Mouse (Mus musculus) c-Kit-negative CD71-positive TER-119-positive erythroid progenitor cells, embryonic 14.5 days (primary cell): Measurements from ENCODE around the gene Alkbh2.
A peak's percentile ranks its signal among the peaks of the same experiment; 100 is the strongest.

ENCODE experiments used
- DNase-seq: peaks from one replicate; pipeline ENCODE4 v3.0.0-alpha.2; 2013; ENCODE audit warnings: low read depth, low spot score

The Alkbh2 gene

DNA sequence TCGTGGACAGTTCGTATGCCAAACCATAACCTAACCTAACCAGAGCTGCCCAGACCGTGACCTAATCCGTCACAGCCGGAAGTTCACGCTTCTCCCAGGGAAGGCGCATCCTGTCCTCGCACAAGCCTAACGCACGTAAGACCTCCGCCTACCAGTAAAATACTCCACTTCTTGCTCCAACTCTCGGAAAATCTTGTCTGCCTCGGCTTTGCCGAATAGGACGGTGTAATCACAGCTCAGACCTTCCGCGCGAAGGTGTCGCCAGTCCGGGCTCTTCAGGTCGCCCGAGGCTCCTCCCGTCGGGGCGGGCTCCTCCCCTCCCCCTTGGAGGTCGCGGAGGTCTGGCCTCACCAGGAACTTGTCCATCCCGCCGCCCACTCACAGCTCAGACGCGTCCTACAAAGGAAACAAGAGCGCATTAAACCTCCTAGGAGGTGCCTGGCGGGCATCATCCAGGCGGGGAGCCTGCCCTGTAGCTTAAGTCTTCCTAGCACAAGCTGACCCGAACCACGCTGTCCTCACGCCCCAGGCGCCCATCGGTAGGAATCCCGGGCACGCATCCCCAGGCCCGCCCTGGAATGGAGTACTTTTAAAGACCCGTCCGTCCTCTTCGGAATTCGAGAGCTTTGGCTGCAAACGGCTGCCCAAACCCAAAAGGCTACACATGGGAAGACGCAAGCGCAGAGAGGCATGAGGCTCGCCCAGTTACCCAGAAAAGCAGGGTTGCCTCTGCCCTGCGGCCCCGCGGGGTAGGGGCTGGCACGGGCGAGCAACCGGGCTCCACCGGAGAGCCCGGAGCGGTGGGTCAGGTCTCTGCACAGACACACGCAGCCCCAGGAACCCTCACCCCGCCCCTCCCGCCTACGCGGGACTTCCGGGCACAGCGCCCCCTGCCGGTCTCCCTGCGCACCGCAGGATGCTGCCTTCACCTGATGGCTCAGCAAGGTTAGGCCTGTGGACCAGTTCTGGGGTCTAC, at the start of gene Alkbh2:
Gene Alkbh2, minus strand, starts transcription at position 845 of the 976 bp plus-strand sequence.
- peak; percentile 65 for DNase-seq

DNA sequence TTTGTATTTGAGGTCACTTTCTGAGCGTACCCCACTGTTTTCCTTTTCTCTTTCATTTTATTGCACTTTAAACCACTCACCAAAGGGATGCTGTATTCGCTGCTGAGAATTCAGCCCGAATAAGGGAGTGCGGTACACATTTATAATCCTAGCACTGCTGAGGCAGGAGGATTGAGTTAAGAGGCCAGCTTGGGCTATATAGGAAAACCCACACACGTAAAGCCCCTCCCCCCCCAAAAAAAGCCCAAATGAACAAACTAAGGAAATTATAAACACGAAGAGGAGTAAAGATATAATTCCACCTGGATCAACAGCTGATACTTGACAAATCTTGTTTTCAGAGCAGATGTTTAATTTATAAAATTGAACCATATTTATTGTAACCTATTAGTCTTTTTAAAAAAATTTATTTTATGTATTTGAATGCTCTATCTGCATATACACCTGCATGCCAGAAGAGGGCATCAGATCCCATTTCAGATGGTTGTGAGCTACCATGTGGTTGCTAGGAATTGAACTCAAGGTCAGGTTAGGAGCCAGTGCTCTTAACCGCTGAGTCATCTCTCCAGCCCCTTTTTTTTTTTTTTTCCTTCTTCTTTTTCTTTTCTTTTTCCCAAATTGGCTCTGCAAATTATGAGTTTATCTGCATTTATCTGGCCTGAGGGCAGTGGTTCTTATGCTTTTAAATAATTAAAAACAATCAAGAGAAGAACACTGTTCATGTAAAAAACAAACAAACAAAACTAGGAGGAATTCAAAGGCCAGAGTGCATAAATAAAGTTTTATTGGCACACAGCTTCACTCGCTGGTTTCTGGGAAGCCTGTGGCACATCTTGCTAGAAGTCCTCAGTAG, 48.8 kb upstream of the Alkbh2 start:
- DNase-seq = no peak

DNA sequence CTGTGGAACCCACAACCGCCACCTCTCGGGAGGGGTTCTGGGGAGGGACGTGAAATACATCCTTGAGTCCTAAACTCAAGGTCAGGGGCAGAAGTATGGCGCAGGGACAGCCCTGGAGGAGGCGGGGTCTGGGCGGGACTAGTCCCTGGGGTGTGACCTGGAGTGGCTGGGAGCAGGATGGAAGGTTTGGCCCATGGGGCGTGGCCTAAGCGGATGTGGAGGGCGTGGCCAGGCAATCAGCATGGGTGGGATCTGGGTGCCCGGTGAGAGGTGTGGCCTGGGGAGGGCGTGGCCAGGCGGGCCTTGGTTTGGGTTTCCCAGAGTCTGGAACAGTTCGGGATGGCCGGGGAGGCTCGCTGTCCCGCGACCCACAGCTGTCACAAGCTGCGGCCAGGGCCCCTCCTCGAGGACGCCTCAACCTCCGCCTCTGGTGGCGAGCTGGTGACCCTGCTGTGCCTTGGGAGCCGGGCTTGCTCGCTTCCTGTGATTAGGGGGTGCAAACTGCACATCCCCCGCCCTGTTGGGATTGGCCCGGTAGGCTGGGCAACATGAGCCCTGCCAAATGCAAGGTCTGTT, 47.7 kb upstream of the Alkbh2 start:
- DNase-seq = peak; percentile 70

DNA sequence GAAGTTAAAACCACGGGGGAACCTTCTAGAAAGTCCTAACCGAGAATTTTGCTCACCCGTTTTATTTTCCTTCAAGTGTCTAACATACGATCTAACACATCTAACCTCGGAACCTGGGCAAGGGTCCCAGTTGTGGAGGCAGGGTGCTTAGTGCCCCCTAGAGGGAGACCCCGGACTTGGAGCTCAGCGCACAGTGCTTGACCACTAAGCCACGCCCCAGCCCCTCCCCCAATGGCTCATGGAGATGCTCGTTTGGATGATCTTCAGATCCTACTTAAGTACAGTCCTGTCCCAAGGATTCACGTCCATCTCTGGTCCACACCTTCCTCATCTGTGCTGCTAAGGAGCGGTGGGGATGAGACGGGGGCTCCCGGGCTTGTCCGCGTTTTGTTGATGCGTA, 46.6 kb upstream of the Alkbh2 start:
- no peak for DNase-seq

DNA sequence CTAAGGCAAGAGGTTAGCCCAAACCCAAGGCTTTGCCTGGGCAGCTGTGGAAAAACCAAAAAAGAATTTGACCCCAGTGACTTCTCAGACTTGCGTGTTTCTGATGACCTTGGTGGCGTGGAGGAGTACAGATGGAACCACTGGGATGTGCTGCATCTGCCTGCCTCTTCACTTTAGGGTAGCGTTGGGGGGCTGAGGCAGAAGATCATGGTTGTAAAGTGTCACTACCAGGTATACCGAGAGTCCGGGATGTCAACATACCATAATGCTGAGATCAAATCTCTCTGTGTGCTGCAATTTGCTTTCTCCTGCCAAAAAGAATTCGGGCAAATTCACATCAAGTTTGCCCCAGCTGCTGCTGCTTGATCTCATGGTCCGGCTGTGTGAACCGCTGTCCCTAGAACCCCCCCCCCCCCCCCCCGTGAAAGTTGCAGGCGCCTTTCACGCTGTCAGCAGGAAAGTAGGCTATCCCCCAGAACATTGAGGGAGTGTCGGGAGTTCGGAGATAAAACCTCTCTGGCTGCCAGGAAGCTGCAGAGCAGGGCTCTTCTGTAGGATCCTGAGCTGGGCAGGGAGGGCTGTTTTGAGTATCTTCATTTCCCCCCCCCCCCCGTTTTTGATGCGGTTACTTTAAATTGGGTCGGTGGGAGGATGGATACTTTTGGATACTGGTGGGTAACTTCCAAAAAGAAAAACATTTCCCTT, 46.0 kb upstream of the Alkbh2 start:
- no peak for DNase-seq

DNA sequence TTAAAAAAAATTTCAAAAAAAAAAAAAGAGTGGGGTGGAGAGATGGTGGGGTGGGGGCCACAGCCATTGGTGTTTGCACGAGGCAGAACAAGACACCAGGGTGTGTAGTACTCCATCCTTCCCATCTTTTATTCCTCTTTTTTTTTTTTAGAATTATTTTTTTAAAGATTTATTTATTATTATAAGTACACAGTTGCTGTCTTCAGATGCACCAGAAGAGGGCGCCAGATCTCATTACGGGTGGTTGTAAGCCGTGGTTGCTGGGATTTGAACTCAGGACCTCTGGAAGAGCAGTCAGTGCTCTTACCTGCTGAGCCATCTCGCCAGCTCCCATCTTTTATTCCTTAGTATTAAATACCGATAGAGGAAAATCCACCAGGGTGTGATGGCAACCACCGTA, 45.4 kb upstream of the Alkbh2 start:
- DNase-seq = no peak

DNA sequence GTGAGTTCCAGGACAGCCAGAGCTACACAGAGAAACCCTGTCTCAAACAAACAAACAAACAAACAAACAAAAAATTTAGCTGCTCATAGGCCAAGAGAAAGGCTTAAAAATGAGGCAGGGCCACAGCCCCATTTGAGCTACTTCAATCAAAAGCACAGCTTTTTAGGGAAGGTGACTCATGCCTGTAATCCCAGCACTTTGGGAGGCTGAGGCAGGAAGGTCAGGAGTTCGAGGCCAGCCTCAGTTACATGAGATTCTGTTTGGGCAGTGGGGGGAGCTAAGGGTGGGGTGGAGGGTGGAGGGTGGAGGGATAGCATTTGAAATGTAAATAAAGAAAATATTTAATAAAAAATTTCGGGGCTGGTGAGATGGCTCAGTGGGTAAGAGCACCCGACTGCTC, 44.9 kb upstream of the Alkbh2 start:
- DNase-seq = peak; percentile 27

DNA sequence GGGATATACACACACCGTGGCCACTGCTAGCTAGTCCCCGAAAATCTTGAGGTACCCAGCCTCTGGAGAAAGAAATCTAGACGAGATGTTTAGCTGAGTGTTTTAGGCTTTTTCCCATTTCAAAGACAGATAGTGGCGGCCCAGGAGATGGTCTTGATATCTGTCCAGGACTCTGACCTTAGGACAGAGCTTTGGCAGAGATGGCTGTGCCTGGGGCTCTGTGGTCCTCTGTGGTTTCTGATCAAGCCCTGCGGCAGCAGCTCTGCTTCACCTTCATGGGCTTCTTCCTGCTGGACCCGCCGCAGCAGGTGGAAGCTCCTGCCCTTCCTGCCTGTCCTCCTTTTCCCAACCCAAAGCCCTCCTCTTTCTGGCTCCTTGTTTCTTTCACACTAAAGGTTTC, 42.3 kb upstream of the Alkbh2 start:
- no peak for DNase-seq

DNA sequence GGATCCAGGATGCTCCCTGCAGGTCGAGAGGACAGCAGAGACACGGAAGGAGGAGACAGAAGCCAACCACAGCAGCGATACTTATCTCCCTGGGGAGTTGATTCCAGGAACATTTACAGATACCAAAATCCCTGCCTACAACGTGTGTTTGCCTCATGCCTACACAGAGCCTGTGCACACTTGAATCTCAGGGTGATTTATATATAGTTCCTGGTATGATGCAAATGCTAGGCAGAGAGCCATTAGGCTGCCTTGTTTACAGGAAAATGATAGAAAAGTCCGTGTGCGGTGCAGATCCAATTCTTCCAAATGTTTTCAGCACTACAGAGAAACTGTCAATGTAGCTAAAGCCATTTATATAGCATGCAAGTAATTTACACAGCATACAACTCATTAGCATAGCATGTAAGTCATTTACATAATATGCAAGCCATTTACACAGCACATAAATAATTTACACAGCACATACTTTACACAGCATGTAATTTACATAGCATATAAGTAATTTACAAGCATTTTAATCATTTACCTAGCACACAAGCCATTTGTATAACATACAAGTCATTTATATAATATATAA, 35.2 kb upstream of the Alkbh2 start:
- DNase-seq = no peak

DNA sequence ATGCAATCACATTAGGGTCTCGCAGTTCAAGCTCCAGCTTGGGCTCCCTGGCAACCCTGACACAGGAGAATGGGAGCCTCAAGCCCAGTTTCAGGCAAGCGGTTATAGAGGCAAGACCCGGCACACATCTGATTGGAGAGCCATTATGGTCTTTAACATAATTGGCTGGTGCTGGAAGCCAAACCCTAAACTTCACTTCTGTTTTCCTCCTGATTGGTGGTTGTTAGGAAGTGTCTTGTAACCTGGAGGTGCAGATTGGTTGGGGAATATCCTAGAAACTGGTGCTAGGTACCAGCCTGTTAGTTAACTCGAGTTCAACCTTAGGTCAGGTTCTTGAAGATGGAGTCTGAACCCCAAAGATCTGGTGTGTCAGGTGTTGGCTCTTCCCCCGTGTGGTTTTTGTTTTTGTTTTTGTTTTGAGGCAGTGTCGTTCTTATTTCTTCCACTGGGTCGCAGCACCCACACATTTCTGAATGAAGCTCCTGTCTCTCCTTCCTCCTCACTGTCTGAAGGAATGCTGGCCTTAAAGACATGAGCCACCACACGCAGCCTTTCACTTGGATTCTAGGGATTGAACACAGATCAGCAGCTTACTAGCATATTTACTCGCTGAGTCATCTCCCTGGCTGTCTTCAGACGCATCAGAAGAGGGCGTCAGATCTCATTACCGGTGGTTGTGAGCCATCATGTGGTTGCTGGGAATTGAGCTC, 34.2 kb upstream of the Alkbh2 start:
- DNase-seq = no peak

DNA sequence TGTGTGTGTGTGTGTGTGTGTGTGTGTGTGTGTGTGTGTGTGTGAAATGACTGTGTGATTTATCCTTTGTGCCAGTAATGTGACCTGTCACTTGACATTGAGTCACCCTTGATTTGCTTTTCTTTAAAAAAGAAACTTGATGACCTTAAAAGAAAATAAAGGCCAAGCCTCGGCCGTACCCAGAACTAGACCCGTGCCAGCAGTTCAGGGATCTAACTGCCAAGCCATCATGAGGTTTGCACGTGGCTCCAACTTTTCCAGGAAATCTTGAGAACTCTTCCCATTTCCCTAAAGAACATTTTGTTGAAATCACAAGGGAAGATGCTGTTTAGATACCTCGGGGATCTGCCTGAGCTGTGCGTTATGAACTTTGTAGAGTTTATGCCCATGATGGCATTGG, 33.4 kb upstream of the Alkbh2 start:
- no peak for DNase-seq

DNA sequence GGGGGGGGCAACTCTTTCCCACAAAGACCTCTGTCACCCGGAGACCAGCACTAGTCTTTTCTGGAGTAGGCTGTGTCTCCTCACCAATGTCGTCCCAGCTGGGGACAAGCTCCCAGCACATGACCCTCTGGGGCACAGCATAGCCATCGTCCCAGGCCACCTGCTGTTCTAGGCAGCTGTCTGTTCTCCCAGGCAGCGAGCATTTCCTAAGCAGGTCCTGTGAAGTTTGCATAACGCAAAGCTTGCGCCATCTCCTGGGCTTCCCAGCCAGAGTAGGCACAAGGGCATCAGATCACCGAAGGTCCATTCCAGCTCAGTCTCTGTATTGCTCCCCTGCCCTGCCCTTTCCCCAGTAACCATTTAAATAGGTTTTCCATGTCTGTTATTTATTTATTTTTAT, 29.2 kb upstream of the Alkbh2 start:
- no peak for DNase-seq

DNA sequence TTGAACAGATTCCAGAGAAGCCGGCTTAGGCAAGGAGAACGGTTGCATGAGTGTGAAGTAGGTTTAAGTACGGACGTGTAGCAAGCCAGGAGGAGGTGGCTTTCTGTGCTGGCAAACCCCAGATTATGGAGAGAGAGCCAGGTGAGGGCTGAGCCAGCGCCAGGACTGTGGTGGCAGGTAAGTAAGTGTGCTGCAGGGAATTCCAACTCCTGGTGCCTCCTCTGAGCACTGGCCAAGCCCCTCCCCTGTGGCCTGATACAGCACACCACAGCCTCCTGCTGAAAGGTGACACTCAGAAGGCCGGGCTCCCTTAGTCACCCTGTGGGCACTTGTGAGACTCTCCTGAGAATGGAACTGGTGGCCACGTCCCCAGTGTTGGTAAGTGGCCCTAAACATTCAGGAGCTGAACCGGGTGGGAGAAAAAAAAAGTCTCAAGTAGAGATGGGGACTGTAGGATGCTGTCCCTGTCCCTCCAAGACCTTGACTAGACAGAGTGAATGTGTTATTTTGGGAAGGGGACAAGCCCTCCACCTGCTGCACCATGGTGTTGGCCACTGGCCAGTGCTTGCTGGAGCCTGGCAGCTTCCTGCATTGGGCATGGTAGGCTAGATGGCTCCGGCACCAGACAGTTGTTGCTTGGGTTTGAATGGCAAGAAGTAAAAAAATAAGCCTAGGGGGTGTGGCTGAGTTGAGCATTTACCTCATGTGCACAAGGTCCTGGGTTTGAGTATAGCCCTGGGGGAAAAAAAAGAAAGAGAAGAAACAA, 27.3 kb upstream of the Alkbh2 start:
- DNase-seq = no peak

DNA sequence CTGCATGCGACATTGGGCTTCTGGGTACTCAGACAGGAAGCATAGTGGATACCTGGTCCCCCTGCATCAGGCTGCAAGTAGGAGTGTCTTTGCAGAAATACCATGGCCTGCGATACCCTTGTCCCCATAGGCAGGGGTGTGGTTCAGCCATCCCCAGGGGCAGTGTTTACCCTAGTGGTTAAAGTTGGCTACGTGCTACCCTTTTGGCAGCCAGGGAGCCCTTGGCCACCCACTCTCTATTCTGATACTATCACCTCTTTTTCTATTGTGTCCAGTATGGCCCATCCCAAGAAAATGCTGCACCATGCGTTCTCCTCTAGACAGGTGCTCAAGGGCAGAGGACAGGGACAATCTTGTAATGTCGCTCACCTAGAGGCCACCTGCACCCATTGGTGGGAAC, 26.7 kb upstream of the Alkbh2 start:
- DNase-seq = no peak

DNA sequence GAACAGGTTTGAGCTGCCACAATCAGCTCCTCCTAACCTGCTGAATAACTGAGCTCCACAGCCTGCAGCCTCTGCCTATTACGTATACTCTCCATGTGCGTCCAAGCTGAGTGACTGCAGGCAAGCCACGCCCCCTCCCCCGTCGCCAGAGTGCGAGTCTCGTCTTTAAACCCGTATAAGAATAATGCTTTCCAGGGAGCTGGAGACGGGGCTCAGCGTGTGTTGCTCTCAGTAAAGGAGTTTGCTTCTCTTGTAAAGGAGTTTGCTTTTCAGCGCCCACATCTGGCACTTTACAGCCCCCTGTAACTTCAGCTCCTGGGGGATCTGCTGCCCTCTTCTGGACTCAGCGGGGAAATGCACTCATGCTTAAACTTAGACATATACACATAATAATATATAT, 25.5 kb upstream of the Alkbh2 start:
- DNase-seq = no peak

DNA sequence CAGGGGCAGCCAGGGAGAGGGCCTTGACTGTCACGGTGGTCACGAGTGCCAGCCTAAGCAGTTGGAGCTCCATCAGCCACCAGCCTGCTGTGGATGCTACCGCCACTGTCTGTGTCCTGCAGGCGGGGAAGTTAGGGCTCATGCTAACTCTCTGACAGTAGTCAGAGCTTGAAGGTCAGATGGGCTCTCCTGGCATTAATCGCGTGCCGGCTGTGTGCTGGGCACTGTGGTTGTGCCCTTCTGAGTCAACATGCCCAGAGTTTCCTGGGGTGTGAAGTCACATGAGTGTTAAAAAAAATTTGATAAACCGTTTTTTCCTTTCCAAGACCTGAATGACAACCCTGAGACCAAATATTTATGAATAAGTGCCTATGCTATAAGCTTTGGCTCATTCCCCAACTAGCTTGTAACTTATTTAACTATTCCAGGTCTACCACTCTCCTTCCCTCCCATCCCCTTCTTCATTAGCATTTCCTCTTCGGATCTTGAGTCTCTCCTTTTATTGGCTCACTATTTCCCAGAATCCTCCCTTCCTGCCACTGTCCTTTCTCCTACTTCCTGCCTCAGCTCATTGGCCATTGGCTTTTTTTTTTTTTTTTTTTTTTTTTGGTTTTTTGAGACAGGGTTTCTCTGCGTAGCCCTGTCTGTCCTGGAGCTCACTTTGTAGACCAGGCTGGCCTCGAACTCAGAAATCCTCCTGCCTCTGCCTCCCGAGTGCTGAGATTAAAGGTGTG, 24.5 kb upstream of the Alkbh2 start:
- no peak for DNase-seq

DNA sequence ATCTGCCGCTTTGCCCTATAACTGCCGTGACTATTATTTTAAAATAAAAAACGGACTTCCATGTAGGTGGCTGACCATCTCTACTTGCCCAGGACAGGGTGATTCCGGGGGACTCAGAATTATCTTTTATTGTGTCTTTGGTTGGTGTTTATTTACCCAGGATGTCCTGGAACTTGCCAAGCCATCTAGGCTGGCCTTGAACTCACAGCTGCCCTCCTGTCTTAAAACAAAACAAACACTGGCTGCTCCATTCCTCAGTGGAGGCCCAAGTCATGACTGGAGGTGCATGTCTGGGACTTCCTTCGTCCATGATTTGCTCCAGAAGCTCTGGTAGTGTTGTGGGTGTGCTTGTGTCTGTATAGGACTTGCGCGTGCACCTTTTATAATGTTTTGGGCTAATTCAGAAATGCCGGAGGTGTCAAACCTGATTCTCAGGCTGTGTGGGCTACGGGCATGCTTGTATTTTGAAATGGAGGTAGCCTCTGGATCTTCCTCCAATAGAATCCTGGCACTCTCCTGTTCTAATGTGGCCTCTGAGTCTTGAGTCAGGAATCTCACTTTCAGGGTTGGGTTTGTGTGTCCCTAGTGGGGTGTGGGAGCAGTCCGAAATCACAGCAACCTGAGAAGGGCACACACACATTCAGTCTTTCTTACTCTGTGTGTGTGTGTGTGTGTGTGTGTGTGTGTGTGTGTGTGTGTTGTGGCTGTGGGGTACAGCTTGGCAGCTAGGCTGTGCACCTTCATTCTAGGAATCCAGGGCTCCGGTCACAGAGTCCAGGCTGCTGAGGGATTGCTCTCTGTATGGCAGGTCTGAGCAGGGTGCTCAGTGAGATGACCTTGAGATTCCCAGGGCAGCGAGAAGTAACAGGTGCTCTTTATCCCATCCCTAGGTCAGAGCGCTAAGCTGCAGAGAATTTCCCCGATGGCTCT, 19.3 kb upstream of the Alkbh2 start:
- DNase-seq = no peak
